Mouse (Mus musculus) forebrain, embryonic 14.5 days (tissue): ENCODE results near the gene Usp19. TPM values are rescaled to one million over a fixed set of nuclear protein-coding genes. Genes with fewer than 3 reads are reported as not detected.
A peak's percentile ranks its signal among the peaks of the same experiment; 100 is the strongest.

ENCODE experiments used
- ATAC-seq: fragments of 200-750 bp; cut with Nextera tagmentation; 2 replicates; pipeline ENCODE4 v1.8.0; 2017; ENCODE audit warnings: mild to moderate bottlenecking, moderate library complexity
- DNase-seq: peaks from one replicate; pipeline ENCODE4 v3.0.0-alpha.2; 2015; ENCODE audit warnings: low spot score
- H3K27ac ChIP-seq: fragments of 300-500 bp; sonication (generic); 2 replicates; pipeline ENCODE4 v1.5.1; 2014; ENCODE audit warnings: low read depth, mild to moderate bottlenecking, control low read depth, low read length, moderate library complexity
- H3K27me3 ChIP-seq: fragments of 300-500 bp; sonication (generic); replicated peaks from 2 replicates; pipeline ENCODE4 v1.6.1; 2014; ENCODE audit warnings: low read length, control low read depth, mixed read lengths; ENCODE audit not compliant: control insufficient read depth, insufficient read depth
- H3K36me3 ChIP-seq: fragments of 300-500 bp; sonication (generic); 2 replicates; pipeline ENCODE4 v1.6.1; 2014; ENCODE audit warnings: low read length, control low read depth; ENCODE audit not compliant: control insufficient read depth, insufficient read depth
- H3K4me1 ChIP-seq: fragments of 300-500 bp; sonication (generic); 2 replicates; pipeline ENCODE4 v1.6.1; 2014; ENCODE audit warnings: antibody characterized with exemption, low read length, control low read depth; ENCODE audit not compliant: control insufficient read depth, insufficient read depth
- H3K4me2 ChIP-seq: fragments of 300-500 bp; sonication (generic); 2 replicates; pipeline ENCODE4 v1.6.1; 2014; ENCODE audit warnings: mild to moderate bottlenecking, control low read depth, low read length
- H3K4me3 ChIP-seq: fragments of 300-500 bp; sonication (generic); 2 replicates; pipeline ENCODE4 v1.5.1; 2014; ENCODE audit warnings: low read depth, low read length, control low read depth
- H3K9ac ChIP-seq: fragments of 300-500 bp; sonication (generic); 2 replicates; pipeline ENCODE4 v1.6.1; 2014; ENCODE audit warnings: mild to moderate bottlenecking, low read length, control low read depth, moderate library complexity
- H3K9me3 ChIP-seq: fragments of 300-500 bp; sonication (generic); replicated peaks from 2 replicates; pipeline ENCODE4 v1.6.1; 2016; ENCODE audit warnings: low read length, control low read depth, mixed read lengths; ENCODE audit not compliant: control insufficient read depth
- WGBS: fragments of 180-500 bp; shearing (Covaris S2); extraction: QIAGEN DNeasy Blood & Tissue Kit; methylation state at CpG from one replicate; pipeline ENCODE4 v1.1.7; 2014; 5-methylcytosine and 5-hydroxymethylcytosine counted together
- polyA plus RNA-seq: library from polyadenylated mRNA; unstranded; fragments of >200 nt; fragmentation: Nextera tagmentation; extraction: Ambion mirVana; gene quantifications from 2 replicates; pipeline ENCODE4 v1.2.1, GENCODE M21; 2014

The Usp19 gene
- polyA plus RNA-seq, 1 experiment from 2014 or later = 48.0 TPM

DNA sequence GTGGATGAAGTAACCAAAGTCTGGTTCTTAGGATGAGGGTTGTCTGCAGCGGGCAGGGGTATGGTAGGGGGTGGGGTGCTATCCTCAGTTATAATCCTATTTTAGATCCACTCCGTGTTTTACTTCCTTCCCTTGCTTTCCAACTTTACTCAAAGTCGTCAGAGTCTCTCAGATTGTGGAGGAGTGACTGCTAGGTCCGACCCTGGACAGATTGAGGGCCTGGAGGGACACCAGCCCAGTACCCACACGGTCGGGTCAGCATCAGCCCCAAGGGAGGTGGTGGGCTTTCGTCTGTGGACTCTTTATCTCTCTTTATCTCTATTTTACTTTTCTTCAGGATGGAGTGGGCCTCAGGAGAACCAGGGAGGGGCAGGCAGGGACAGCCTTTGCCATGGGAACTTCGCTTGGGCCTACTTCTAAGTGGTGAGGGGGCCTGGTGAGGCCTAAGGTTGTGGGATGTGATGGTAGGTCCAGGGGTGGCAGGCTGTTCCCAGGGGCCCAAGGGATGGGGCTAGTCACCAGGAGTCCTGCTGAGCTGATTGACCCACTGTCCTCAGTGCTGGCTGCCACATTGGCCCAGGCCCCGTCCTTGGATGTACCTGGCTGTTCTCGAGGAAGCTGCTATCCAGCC, 10.6 kb upstream of the Usp19 start, which contains the start of gene Lamb2:
Lamb2 (plus strand) TSS at position 16 of the 631 bp plus-strand sequence.
- WGBS = 6% methylated on average over 10 of the region's 10 CpGs
- ATAC-seq (peak; percentile 53), DNase-seq (peak; percentile 82)
- peaks cover 6% of the 10 kb centered on the region; the same call in 1 of the 2 replicates for H3K36me3 ChIP-seq
- H3K27me3 ChIP-seq = no peaks in the 10 kb centered on the region
- H3K4me3 ChIP-seq = peak within 1 kb of the TSS; percentile 35
- peak within 1 kb of the TSS; percentile 50; the same call in 1 of the 2 replicates for H3K27ac ChIP-seq
- H3K9me3 ChIP-seq = no peaks in the 10 kb centered on the region
- peaks cover 6% of the 10 kb centered on the region for H3K4me1 ChIP-seq
- H3K4me2 ChIP-seq = peak within 1 kb of the TSS; percentile 55
- H3K9ac ChIP-seq = peak within 1 kb of the TSS; percentile 59

DNA sequence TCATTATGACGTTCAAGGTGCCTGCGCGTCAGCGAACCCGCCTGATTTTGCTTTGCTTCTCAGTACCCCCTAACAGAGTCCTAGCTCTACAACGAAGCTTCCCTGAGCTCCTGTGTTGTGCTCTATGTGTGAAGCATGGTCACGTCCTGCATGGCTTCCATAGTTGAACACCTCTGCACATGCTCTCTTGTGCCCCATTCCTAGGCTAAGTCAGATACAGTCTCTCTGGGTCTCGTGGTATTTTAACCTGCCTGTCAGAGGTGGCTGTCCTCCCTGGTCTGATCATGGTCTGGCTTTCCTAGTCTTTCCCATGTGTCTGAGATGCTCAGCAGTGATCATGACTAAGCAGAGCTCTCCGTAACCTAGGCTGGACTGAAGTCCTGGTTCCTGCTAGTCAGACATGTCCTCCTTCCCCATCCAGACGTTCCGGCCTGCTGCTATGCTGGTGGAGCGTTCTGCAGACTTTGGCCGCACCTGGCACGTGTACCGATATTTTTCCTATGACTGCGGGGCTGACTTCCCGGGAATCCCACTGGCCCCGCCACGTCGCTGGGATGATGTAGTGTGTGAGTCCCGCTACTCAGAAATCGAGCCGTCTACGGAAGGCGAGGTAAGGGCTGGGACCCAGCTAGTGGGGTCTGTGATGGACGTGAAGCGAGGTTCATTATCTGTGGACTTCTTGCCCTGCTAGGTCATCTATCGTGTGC, 9.4 kb upstream of the Usp19 start:
- 94% methylated on average over 28 of the region's 28 CpGs for WGBS
- ATAC-seq = no peak
- no peak overlapping the region for H3K9ac ChIP-seq

DNA sequence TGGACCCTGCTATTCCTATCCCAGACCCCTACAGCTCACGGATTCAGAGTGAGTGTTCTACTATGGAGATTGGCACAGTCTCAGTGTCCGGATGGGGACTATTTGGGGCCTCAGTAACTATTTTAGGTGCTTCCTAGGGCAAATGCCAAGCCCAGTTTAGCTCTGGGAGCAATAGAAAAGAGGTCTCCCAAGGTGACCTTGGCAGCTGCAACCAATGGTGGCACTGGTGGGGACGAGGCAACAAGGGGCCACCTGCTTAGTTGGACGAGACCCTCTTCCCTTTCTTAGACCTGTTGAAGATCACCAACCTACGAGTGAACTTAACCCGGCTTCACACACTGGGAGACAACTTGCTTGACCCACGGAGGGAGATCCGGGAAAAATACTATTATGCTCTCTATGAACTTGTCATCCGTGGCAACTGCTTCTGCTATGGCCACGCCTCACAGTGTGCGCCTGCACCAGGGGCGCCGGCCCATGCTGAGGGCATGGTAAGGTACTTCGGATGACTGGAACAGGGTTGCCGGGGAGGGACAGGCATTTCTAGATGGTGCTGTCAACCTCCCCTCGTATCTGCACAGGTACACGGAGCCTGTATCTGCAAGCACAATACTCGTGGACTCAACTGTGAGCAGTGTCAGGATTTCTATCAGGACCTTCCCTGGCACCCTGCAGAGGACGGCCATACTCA, 8.7 kb upstream of the Usp19 start:
- Histone ChIP-seq H3K9ac (no peak overlapping the region), H3K4me1 (peaks cover 6% of the 10 kb centered on the region), H3K27me3 (no peaks in the 10 kb centered on the region), H3K27ac (no peak overlapping the region), H3K4me3 (no peak overlapping the region), H3K36me3 (peaks cover 13% of the 10 kb centered on the region; the same call in 1 of the 2 replicates), H3K4me2 (no peak overlapping the region), H3K9me3 (no peaks in the 10 kb centered on the region)
- 89% methylated on average over 19 of the region's 19 CpGs for WGBS
- DNase-seq = no peak
- ATAC-seq = no peak

More for the DNA sequence above, 9.4 kb upstream of the Usp19 start:
- Histone ChIP-seq H3K4me1 (peaks cover 6% of the 10 kb centered on the region), H3K27me3 (no peaks in the 10 kb centered on the region), H3K36me3 (peaks cover 9% of the 10 kb centered on the region; the same call in 1 of the 2 replicates), H3K4me3 (no peak overlapping the region), H3K9me3 (no peaks in the 10 kb centered on the region), H3K27ac (no peak overlapping the region), H3K4me2 (no peak overlapping the region)
- no peak for DNase-seq

DNA sequence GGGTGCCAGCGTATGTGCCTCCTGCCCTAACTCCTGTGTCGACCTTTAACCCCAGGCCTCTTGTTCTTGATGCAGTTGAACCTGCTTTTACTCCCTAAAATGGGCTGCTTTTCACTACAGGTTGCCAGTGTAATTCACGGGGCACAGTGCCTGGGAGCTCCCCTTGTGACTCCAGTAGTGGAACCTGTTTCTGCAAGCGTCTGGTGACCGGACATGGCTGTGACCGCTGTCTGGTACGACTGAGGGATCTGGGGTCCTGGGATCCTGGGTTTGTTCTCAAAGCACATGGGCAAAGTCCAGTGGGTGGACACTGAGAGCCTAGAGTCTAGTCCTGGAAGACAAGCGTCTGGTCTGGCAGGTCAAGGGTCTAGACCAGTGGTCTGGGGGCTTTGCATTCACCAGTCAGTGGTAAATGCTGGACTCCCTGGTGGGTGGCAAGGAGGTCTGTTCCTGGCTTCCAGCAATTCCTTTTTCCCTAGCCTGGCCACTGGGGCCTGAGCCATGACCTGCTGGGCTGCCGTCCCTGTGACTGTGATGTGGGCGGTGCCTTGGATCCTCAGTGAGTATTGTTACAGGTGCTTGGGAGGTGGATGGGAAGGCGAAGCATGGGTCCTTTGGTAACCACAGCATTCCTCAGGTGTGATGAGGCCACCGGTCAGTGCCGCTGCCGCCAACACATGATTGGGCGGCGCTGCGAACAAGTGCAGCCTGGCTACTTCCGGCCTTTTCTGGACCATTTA, 7.2 kb upstream of the Usp19 start:
- ATAC-seq = no peak
- Histone ChIP-seq H3K36me3 (peaks cover 27% of the 10 kb centered on the region; the same call in 1 of the 2 replicates), H3K27me3 (no peaks in the 10 kb centered on the region)

DNA sequence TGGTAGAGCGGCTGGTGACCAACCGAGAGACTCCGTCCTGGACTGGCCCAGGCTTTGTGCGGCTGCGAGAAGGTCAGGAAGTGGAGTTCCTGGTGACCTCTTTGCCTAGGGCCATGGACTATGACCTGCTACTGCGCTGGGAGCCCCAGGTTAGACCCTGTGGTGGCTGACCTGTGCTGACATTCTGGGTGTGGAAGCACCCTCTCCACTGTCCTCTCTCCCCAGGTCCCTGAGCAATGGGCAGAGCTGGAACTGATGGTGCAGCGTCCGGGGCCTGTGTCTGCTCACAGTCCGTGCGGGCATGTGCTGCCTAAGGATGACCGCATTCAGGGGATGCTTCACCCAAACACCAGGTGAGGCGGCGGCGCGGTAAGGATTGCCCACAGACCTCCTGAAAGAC, 6.4 kb upstream of the Usp19 start:
- Histone ChIP-seq H3K27ac (no peak overlapping the region), H3K4me3 (no peak overlapping the region), H3K27me3 (no peaks in the 10 kb centered on the region), H3K36me3 (peaks cover 35% of the 10 kb centered on the region), H3K4me2 (no peak overlapping the region), H3K4me1 (peaks cover 4% of the 10 kb centered on the region), H3K9me3 (no peaks in the 10 kb centered on the region), H3K9ac (no peak overlapping the region)
- ATAC-seq = no peak
- no peak for DNase-seq
- WGBS = 96% methylated on average over 15 of the region's 15 CpGs

More for the DNA sequence above, 7.2 kb upstream of the Usp19 start:
- H3K4me3 ChIP-seq = no peak overlapping the region
- H3K4me1 ChIP-seq = peaks cover 6% of the 10 kb centered on the region
- no peak overlapping the region for H3K9ac ChIP-seq
- no peak for DNase-seq
- 92% methylated on average over 18 of the region's 18 CpGs for WGBS
- H3K9me3 ChIP-seq = no peaks in the 10 kb centered on the region
- H3K27ac ChIP-seq = no peak overlapping the region
- H3K4me2 ChIP-seq = no peak overlapping the region

DNA sequence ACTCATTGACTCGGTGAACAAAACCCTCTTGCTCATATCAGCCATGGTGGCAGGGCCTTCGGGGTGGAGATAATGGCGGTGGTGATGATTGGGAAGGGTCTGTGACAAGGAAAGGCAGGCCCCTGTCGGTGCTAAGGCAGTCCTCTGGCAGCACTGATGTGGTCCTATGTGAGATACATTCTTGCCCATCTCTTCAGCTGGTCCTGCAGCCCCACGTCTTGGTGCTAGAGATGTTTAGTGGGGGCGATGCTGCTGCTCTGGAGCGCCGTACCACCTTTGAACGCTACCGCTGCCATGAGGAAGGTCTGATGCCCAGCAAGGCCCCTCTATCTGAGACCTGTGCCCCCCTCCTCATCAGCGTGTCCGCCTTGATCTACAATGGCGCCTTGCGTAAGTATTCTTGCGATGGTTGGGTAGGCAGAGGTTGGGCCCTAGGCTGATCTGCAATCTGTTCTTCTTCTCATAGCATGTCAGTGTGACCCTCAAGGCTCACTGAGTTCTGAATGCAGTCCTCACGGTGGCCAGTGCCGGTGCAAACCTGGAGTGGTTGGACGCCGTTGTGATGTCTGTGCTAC, 5.0 kb upstream of the Usp19 start:
- 96% methylated on average over 19 of the region's 19 CpGs for WGBS
- ATAC-seq (no peak), DNase-seq (no peak)
- Histone ChIP-seq H3K4me3 (no peak overlapping the region), H3K9ac (no peak overlapping the region), H3K4me2 (no peak overlapping the region), H3K36me3 (peaks cover 39% of the 10 kb centered on the region), H3K27me3 (no peaks in the 10 kb centered on the region), H3K27ac (no peak overlapping the region), H3K4me1 (peaks cover 4% of the 10 kb centered on the region; the same call in 1 of the 2 replicates), H3K9me3 (no peaks in the 10 kb centered on the region)

DNA sequence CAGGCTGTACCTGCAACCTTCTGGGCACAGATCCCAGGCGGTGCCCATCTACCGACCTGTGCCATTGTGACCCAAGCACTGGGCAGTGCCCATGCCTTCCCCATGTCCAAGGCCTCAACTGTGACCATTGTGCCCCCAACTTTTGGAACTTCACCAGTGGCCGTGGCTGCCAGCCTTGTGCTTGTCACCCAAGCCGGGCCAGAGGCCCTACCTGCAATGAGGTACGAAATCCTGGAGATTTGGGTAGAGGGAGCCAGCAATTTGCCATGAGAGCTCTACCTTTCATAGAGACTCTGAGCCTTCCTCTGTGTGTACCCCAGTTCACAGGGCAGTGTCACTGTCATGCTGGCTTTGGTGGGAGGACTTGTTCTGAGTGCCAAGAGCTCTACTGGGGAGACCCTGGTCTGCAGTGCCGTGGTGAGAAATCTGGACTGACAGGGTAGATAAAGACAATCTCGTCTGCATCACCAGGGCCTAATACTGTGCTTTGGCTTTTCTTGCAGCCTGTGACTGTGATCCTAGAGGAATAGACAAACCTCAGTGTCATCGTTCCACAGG, 3.4 kb upstream of the Usp19 start:
- no peaks in the 10 kb centered on the region for H3K9me3 ChIP-seq
- DNase-seq = no peak
- no peaks in the 10 kb centered on the region for H3K27me3 ChIP-seq
- H3K4me3 ChIP-seq = no peak overlapping the region
- peaks cover 12% of the 10 kb centered on the region for H3K4me1 ChIP-seq
- 91% methylated on average over 8 of the region's 8 CpGs for WGBS
- H3K4me2 ChIP-seq = no peak overlapping the region
- no peak overlapping the region for H3K27ac ChIP-seq
- peaks cover 38% of the 10 kb centered on the region for H3K36me3 ChIP-seq
- H3K9ac ChIP-seq = no peak overlapping the region
- ATAC-seq = no peak

DNA sequence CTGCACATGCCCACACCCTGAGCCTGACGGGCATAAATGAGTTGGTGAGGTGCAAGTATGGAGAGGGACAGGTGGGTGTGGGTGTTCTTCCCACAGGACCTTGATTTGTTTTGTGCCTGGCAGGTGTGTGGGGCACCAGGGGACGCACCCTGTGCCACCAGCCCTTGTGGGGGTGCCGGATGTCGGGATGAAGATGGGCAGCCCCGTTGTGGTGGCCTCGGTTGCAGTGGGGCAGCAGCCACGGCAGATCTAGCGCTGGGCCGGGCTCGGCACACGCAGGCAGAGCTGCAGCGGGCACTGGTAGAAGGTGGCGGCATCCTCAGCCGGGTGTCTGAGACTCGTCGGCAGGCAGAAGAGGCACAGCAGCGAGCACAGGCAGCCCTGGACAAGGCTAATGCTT, 2.0 kb upstream of the Usp19 start:
- H3K36me3 ChIP-seq = peaks cover 49% of the 10 kb centered on the region
- no peaks in the 10 kb centered on the region for H3K9me3 ChIP-seq
- WGBS = 93% methylated on average over 17 of the region's 17 CpGs
- no peaks in the 10 kb centered on the region for H3K27me3 ChIP-seq
- no peak for DNase-seq
- no peak overlapping the region for H3K9ac ChIP-seq
- no peak overlapping the region for H3K27ac ChIP-seq
- ATAC-seq = no peak
- no peak overlapping the region for H3K4me3 ChIP-seq
- peaks cover 15% of the 10 kb centered on the region for H3K4me1 ChIP-seq
- no peak overlapping the region for H3K4me2 ChIP-seq
